Mouse (Mus musculus) E14TG2a.4 (cell line): Measurements from ENCODE around the gene Rhox4a.
"Not testable (repeated sequence)": the region's sequence is repeated elsewhere in the genome, so short reads cannot be mapped to it uniquely, and the experiment has no call there.

Source experiments
- H3K27me3 ChIP-seq: 2 replicates; pipeline ENCODE4 v1.6.1; 2014; ENCODE audit warnings: low read length, control low read depth; ENCODE audit not compliant: insufficient read depth
- H3K36me3 ChIP-seq: 2 replicates; pipeline ENCODE4 v1.6.1; 2014; ENCODE audit warnings: low read length, control low read depth; ENCODE audit not compliant: insufficient read depth
- H3K4me1 ChIP-seq: replicated peaks from 2 replicates; pipeline ENCODE4 v1.6.1; 2014; ENCODE audit warnings: low read depth, low read length, control low read depth
- H3K4me3 ChIP-seq: replicated peaks from 2 replicates; pipeline ENCODE4 v1.5.1; 2014; ENCODE audit warnings: mild to moderate bottlenecking, low read length
- H3K9me3 ChIP-seq: 2 replicates; pipeline ENCODE4 v1.6.1; 2014; ENCODE audit warnings: low read length, control low read depth

The Rhox4a gene

GRCm38 (mm10) chrX:37265038-37265437 is at the start of gene Rhox4a:
Rhox4a (plus strand) TSS chrX:37265338.
- not testable (repeated sequence) for H3K4me3 ChIP-seq, H3K4me1 ChIP-seq, H3K9me3 ChIP-seq, H3K36me3 ChIP-seq, H3K27me3 ChIP-seq

GRCm38 (mm10) chrX:37222158-37222557 is 43.0 kb upstream of the Rhox4a start, which contains the start of gene Rhox1:
Rhox1 (minus strand) TSS chrX:37222258.
- H3K27me3 ChIP-seq, H3K36me3 ChIP-seq, H3K4me3 ChIP-seq, H3K9me3 ChIP-seq, H3K4me1 ChIP-seq: not testable (repeated sequence)

- H3K4me3 ChIP-seq, H3K36me3 ChIP-seq, H3K9me3 ChIP-seq, H3K27me3 ChIP-seq, H3K4me1 ChIP-seq: not testable (repeated sequence)
These were observed 20.5 kb upstream of the Rhox4a start, which contains the start of gene Rhox2a for GRCm38 (mm10) chrX:37244676-37245075. Rhox2a (plus strand) TSS chrX:37244976.

GRCm38 (mm10) chrX:37249619-37250018 is 15.5 kb upstream of the Rhox4a start, which contains the start of gene Rhox3a:
Rhox3a (plus strand) TSS chrX:37249919.
- not testable (repeated sequence) for H3K36me3 ChIP-seq, H3K4me3 ChIP-seq, H3K9me3 ChIP-seq, H3K27me3 ChIP-seq, H3K4me1 ChIP-seq
